Mouse (Mus musculus) spleen, adult 2 months (tissue): Measurements from ENCODE around the gene Rbm42. TPM values are rescaled to one million over a fixed set of nuclear protein-coding genes. Genes with fewer than 3 reads are reported as not detected.

ENCODE experiments used
- DNase-seq, 2 experiments: peaks; one replicate each; pipeline versions ENCODE4 v3.0.0 to v3.0.0-alpha.2; 2012 to 2021; ENCODE audit warnings: low spot score in 2 of 2, low read depth in 1 of 2
- H3K27ac ChIP-seq: fragments of 200-500 bp; 2 replicates; pipeline ENCODE4 v1.5.1; 2012; ENCODE audit warnings: low read length, inconsistent platforms; ENCODE audit not compliant: insufficient read depth
- H3K27me3 ChIP-seq: fragments of 200-500 bp; 2 replicates; pipeline ENCODE4 v1.6.1; 2012; ENCODE audit warnings: mild to moderate bottlenecking, moderate library complexity, low read length, inconsistent platforms; ENCODE audit not compliant: control insufficient read depth, insufficient read depth
- H3K36me3 ChIP-seq: fragments of 200-500 bp; 2 replicates; pipeline ENCODE4 v1.6.1; 2012; ENCODE audit warnings: mild to moderate bottlenecking, low read length, inconsistent platforms; ENCODE audit not compliant: control insufficient read depth, insufficient read depth
- H3K4me1 ChIP-seq: fragments of 200-500 bp; 2 replicates; pipeline ENCODE4 v1.6.1; 2011; ENCODE audit warnings: inconsistent platforms; ENCODE audit not compliant: control insufficient read depth, insufficient read depth, insufficient read length
- H3K4me3 ChIP-seq: fragments of 200-500 bp; 2 replicates; pipeline ENCODE4 v1.5.1; 2011; ENCODE audit warnings: mild to moderate bottlenecking, inconsistent platforms; ENCODE audit not compliant: insufficient read depth, insufficient read length; ENCODE audit errors: extremely low read depth
- CTCF ChIP-seq: fragments of 200-500 bp; IDR thresholded peaks from 2 replicates; pipeline ENCODE4 v1.5.1; 2011; ENCODE audit warnings: mild to moderate bottlenecking, inconsistent platforms; ENCODE audit not compliant: insufficient read depth, insufficient read length, insufficient replicate concordance; ENCODE audit errors: extremely low read depth
- POLR2A ChIP-seq: fragments of 200-500 bp; IDR thresholded peaks from 2 replicates; pipeline ENCODE4 v1.6.1; 2011; ENCODE audit warnings: low read depth, low read length, inconsistent platforms
- WGBS: fragments of 180-500 bp; shearing (Covaris S2); methylation state at CpG from one replicate; pipeline ENCODE4 v1.1.7; 2018; 5-methylcytosine and 5-hydroxymethylcytosine counted together
- polyA plus RNA-seq: library from polyadenylated mRNA; depleted of rRNA; stranded (reverse); fragments of >200 nt; gene quantifications from 2 replicates; pipeline ENCODE4 v1.2.3, GENCODE M21; 2012

Rbm42 gene
- polyA plus RNA-seq, 1 experiment, result 56.5 TPM

- WGBS, result 67% methylated on average over 7 of the region's 7 CpGs
Observed at GRCm38 (mm10) chr7:30610043-30610442, 40.1 kb downstream of the Rbm42 start.

GRCm38 (mm10) chr7:30608476-30608875 is 41.6 kb downstream of the Rbm42 start:
- Histone ChIP-seq H3K27me3 (no peaks in the 10 kb centered on the region), H3K36me3 (no peaks in the 10 kb centered on the region), H3K4me1 (no peaks in the 10 kb centered on the region), H3K27ac (no peak overlapping the region), H3K4me3 (no peak overlapping the region)
- no peak for TF ChIP-seq POLR2A
- TF ChIP-seq CTCF, result no peak
- no peak for DNase-seq
- WGBS, result 64% methylated on average over 16 of the region's 16 CpGs

More at GRCm38 (mm10) chr7:30610043-30610442, 40.1 kb downstream of the Rbm42 start:
- Histone ChIP-seq H3K4me3 (no peak overlapping the region), H3K27ac (no peak overlapping the region), H3K4me1 (no peaks in the 10 kb centered on the region), H3K27me3 (no peaks in the 10 kb centered on the region), H3K36me3 (no peaks in the 10 kb centered on the region)
- TF ChIP-seq POLR2A (no peak), CTCF (no peak)
- no peak for DNase-seq

- 23% methylated on average over 8 of the region's 8 CpGs for WGBS
- peak; percentile 75; the same call in 1 of the 2 replicates for TF ChIP-seq CTCF
- TF ChIP-seq POLR2A, result no peak
- no peaks in the 10 kb centered on the region for H3K27me3 ChIP-seq
- no peaks in the 10 kb centered on the region for H3K4me1 ChIP-seq
- peak in 1 of 2 experiments; percentile 61 for DNase-seq
- no peak overlapping the region for H3K27ac ChIP-seq
- H3K4me3 ChIP-seq, result no peak overlapping the region
- H3K36me3 ChIP-seq, result no peaks in the 10 kb centered on the region
Observed at GRCm38 (mm10) chr7:30607706-30608309, 42.3 kb downstream of the Rbm42 start.

GRCm38 (mm10) chr7:30604944-30605343 is 45.2 kb downstream of the Rbm42 start:
- WGBS, result 87% methylated on average over 8 of the region's 8 CpGs
- H3K27ac ChIP-seq, result no peak overlapping the region
- H3K4me1 ChIP-seq, result no peaks in the 10 kb centered on the region
- H3K4me3 ChIP-seq, result no peak overlapping the region
- DNase-seq, result no peak
- no peak for TF ChIP-seq CTCF
- no peak for TF ChIP-seq POLR2A
- H3K36me3 ChIP-seq, result no peaks in the 10 kb centered on the region
- no peaks in the 10 kb centered on the region for H3K27me3 ChIP-seq

GRCm38 (mm10) chr7:30604424-30604823 is 45.7 kb downstream of the Rbm42 start:
- no peaks in the 10 kb centered on the region for H3K36me3 ChIP-seq
- 47% methylated on average over 8 of the region's 8 CpGs for WGBS
- H3K4me3 ChIP-seq, result no peak overlapping the region
- DNase-seq, result no peak
- no peaks in the 10 kb centered on the region for H3K27me3 ChIP-seq
- no peak for TF ChIP-seq CTCF
- no peak for TF ChIP-seq POLR2A
- H3K27ac ChIP-seq, result no peak overlapping the region
- no peaks in the 10 kb centered on the region for H3K4me1 ChIP-seq

- WGBS, result 82% methylated on average over 3 of the region's 3 CpGs
- no peaks in the 10 kb centered on the region for H3K27me3 ChIP-seq
- DNase-seq, result no peak
- no peak for TF ChIP-seq CTCF
- no peak for TF ChIP-seq POLR2A
- H3K4me3 ChIP-seq, result no peak overlapping the region
- H3K36me3 ChIP-seq, result no peaks in the 10 kb centered on the region
- H3K4me1 ChIP-seq, result no peaks in the 10 kb centered on the region
- no peak overlapping the region for H3K27ac ChIP-seq
Observed at GRCm38 (mm10) chr7:30602583-30602982, 47.5 kb downstream of the Rbm42 start.

GRCm38 (mm10) chr7:30600651-30601050 is 49.5 kb downstream of the Rbm42 start:
- Histone ChIP-seq H3K4me1 (no peaks in the 10 kb centered on the region), H3K27ac (no peak overlapping the region), H3K27me3 (no peaks in the 10 kb centered on the region), H3K36me3 (no peaks in the 10 kb centered on the region), H3K4me3 (no peak overlapping the region)
- 79% methylated on average over 7 of the region's 7 CpGs for WGBS
- TF ChIP-seq POLR2A (no peak), CTCF (no peak)
- no peak for DNase-seq
